Mouse (Mus musculus) CH12.LX (cell line): ENCODE measurements at regions not wholly inside any gene's neighbourhood (a gene's known extent, or its start where the extent isn't known, plus 50 kb on each side); places are given as distances from the start of the nearest gene placed in this dataset.

Source experiments
- DNase-seq: peaks from one replicate; pipeline ENCODE4 v3.0.0-alpha.2; 2013; ENCODE audit errors: extremely low read depth
- H3K27ac ChIP-seq: 2 replicates; pipeline ENCODE4 v1.5.1; 2012; ENCODE audit warnings: low read depth, mild to moderate bottlenecking, control low read depth, moderate library complexity; ENCODE audit not compliant: insufficient read depth
- H3K27me3 ChIP-seq: replicated peaks from 2 replicates; pipeline ENCODE3; 2012; ENCODE audit warnings: inconsistent platforms
- H3K36me3 ChIP-seq, 2 experiments: replicated peaks in 1 of 2; 2 replicates each; pipeline versions ENCODE3 to v1.6.1; 2012; ENCODE audit warnings: inconsistent platforms in 1 of 2, low read length in 1 of 2, mild to moderate bottlenecking in 1 of 2, mixed read lengths in 1 of 2, moderate library complexity in 1 of 2; ENCODE audit not compliant: control insufficient read depth in 1 of 2, insufficient read depth in 1 of 2
- H3K4me1 ChIP-seq, 2 experiments: 2 replicates each; pipeline ENCODE4 v1.6.1; 2012; ENCODE audit warnings: inconsistent platforms in 1 of 2, moderate library complexity in 1 of 2; ENCODE audit not compliant: insufficient read depth in 2 of 2, control insufficient read depth in 1 of 2
- H3K4me2 ChIP-seq: 2 replicates; pipeline ENCODE4 v1.6.1; 2012; ENCODE audit warnings: low read depth, mild to moderate bottlenecking, control low read depth; ENCODE audit not compliant: poor library complexity, insufficient read depth, severe bottlenecking
- H3K4me3 ChIP-seq, 3 experiments: fragments of 150-350 bp in 1 of 3; sonication (generic) in 1 of 3; replicated peaks in 1 of 3; 2 replicates each; pipeline versions ENCODE3 to v1.5.1; 2011 to 2012; ENCODE audit warnings: low read depth in 2 of 3, low read length in 2 of 3, mild to moderate bottlenecking in 2 of 3, moderate library complexity in 2 of 3, control low read depth in 1 of 3, improper control_type of control experiment in 1 of 3, inconsistent platforms in 1 of 3, mixed read lengths in 1 of 3; ENCODE audit not compliant: poor library complexity in 1 of 3
- H3K79me2 ChIP-seq: replicated peaks from 2 replicates; pipeline ENCODE4 v1.6.1; 2012; ENCODE audit warnings: mild to moderate bottlenecking, moderate library complexity; ENCODE audit not compliant: control insufficient read depth, poor library complexity, insufficient read depth, severe bottlenecking; ENCODE audit errors: extremely low read depth
- H3K9ac ChIP-seq: 2 replicates; pipeline ENCODE4 v1.6.1; 2012; ENCODE audit warnings: low read depth, mild to moderate bottlenecking, control low read depth, moderate library complexity; ENCODE audit not compliant: insufficient read depth
- H3K9me3 ChIP-seq: replicated peaks from 2 replicates; pipeline ENCODE3; 2012; ENCODE audit warnings: low read length, inconsistent platforms, mixed read lengths
- BHLHE40 ChIP-seq: IDR thresholded peaks from 2 replicates; pipeline ENCODE4 v1.6.1; 2011; ENCODE audit warnings: mild to moderate bottlenecking, low read depth, low read length, improper control_type of control experiment
- ETS1 ChIP-seq: conservative IDR thresholded peaks from 2 replicates; pipeline ENCODE4 v1.6.1; 2012; ENCODE audit warnings: low read depth, mild to moderate bottlenecking, inconsistent platforms, low read length, improper control_type of control experiment, moderate library complexity
- JUND ChIP-seq: conservative IDR thresholded peaks from 2 replicates; pipeline ENCODE4 v1.6.1; 2011; ENCODE audit warnings: low read depth, low read length, improper control_type of control experiment
- MAFK ChIP-seq: IDR thresholded peaks from 2 replicates; pipeline ENCODE4 v1.6.1; 2011; ENCODE audit warnings: low read length, improper control_type of control experiment; ENCODE audit not compliant: insufficient replicate concordance
- MAZ ChIP-seq: IDR thresholded peaks from 2 replicates; pipeline ENCODE4 v1.6.1; 2012; ENCODE audit warnings: low read depth, mild to moderate bottlenecking, inconsistent platforms, low read length, improper control_type of control experiment, moderate library complexity
- MEF2A ChIP-seq: IDR thresholded peaks from 2 replicates; pipeline ENCODE4 v1.6.1; 2014; ENCODE audit warnings: low read depth, mild to moderate bottlenecking, inconsistent platforms, low read length, improper control_type of control experiment, borderline replicate concordance
- NELFE ChIP-seq: IDR thresholded peaks from 2 replicates; pipeline ENCODE4 v1.6.1; 2011; ENCODE audit warnings: low read depth, low read length, improper control_type of control experiment
- POLR2A ChIP-seq: IDR thresholded peaks from 2 replicates; pipeline ENCODE4 v1.6.1; 2011; ENCODE audit warnings: low read depth, mild to moderate bottlenecking, improper control_type of control experiment, low read length
- SIN3A ChIP-seq: IDR thresholded peaks from 2 replicates; pipeline ENCODE4 v1.6.1; 2012; ENCODE audit warnings: low read length, improper control_type of control experiment, inconsistent platforms
- TCF12 ChIP-seq: IDR thresholded peaks from 2 replicates; pipeline ENCODE4 v1.6.1; 2014; ENCODE audit warnings: low read depth, mild to moderate bottlenecking, inconsistent platforms, low read length, improper control_type of control experiment
- USF1 ChIP-seq: IDR thresholded peaks from 2 replicates; pipeline ENCODE4 v1.6.1; 2014; ENCODE audit warnings: low read depth, mild to moderate bottlenecking, inconsistent platforms, low read length, improper control_type of control experiment
- dilution Hi-C: fragments of 300-500 bp; cut with MboI; formaldehyde crosslinking; loops from 2 replicates; pipeline ENCODE4 v1.14.3; 2020; ENCODE audit warnings: low sequenced_read_pairs; ENCODE audit not compliant: extremely low pct_unique_long_range_greater_than_20kb, extremely low pct_ligation_motif_present
- in situ Hi-C: fragments of 300-500 bp; cut with MboI; formaldehyde crosslinking; loops from 3 replicates; pipeline ENCODE4 v1.14.3; 2019; ENCODE audit warnings: low sequenced_read_pairs, low pct_ligation_motif_present, low pct_unique_long_range_greater_than_20kb, mixed read lengths

GRCm38 (mm10) chr6:31116365-31116764, 157.5 kb upstream of the Klf14 start:
- Histone ChIP-seq H3K4me1 (peaks cover 31 to 96% of the 10 kb centered on the region in 2 experiments), H3K9me3 (no peaks in the 10 kb centered on the region), H3K4me2 (no peak overlapping the region), H3K4me3 (no peak overlapping the region), H3K9ac (no peak overlapping the region), H3K79me2 (peaks cover 94% of the 10 kb centered on the region), H3K27me3 (no peaks in the 10 kb centered on the region), H3K36me3 (peaks cover 34 to 86% of the 10 kb centered on the region in 2 experiments), H3K27ac (peak overlapping the region; percentile 61)
- dilution Hi-C loops (no loop called here), in situ Hi-C loops (no loop called here)
- TF ChIP-seq POLR2A, result 0 out of 2 replicates have a peak, but pooled peaks have one; percentile 13
- no peak for TF ChIP-seq JUND
- DNase-seq, result peak; percentile 50

DNA sequence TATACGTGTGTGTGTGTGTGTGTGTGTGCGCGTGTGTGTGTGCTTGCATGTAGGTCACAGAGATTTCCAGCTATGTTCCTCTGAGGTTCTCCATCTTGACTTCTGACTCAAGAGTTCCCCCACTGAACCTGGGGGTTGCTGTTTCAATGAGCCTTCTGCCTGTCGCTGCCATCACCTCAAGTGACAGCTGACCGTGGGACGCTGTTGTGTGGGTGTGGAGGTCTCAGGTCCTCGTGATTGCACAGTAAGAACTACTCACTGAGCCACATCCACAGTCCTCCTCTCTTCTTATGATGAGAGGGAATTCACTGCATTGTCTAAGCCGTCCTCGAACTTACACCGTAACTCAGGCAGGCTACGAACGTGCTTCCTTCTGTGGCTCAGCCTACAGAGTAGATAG, 158.8 kb upstream of the Klf14 start:
- peaks cover 38 to 81% of the 10 kb centered on the region in 2 experiments for H3K36me3 ChIP-seq
- H3K4me1 ChIP-seq, result peaks cover 37 to 97% of the 10 kb centered on the region in 2 experiments
- DNase-seq, result no peak

GRCm38 (mm10) chr6:31121008-31121407, 162.1 kb upstream of the Klf14 start:
- in situ Hi-C loops, result no loop called here
- dilution Hi-C loops, result no loop called here
- Histone ChIP-seq H3K27me3 (no peaks in the 10 kb centered on the region), H3K4me2 (peak overlapping the region; percentile 98), H3K9ac (no peak overlapping the region), H3K9me3 (no peaks in the 10 kb centered on the region), H3K4me1 (peaks cover 28 to 66% of the 10 kb centered on the region in 2 experiments), H3K4me3 (no peak overlapping the region), H3K79me2 (peaks cover 90% of the 10 kb centered on the region), H3K36me3 (peaks cover 33 to 56% of the 10 kb centered on the region in 2 experiments), H3K27ac (peak overlapping the region; percentile 60)
- peak; percentile 82 for TF ChIP-seq MEF2A
- TF ChIP-seq TCF12, result no peak
- no peak for TF ChIP-seq NELFE
- peak; percentile 73 for TF ChIP-seq ETS1
- peak; percentile 73 for TF ChIP-seq BHLHE40
- peak; percentile 59 for DNase-seq

More for the DNA sequence above, 158.8 kb upstream of the Klf14 start:
- Histone ChIP-seq H3K79me2 (peaks cover 94% of the 10 kb centered on the region), H3K27ac (no peak overlapping the region), H3K9ac (no peak overlapping the region), H3K4me2 (no peak overlapping the region), H3K27me3 (no peaks in the 10 kb centered on the region), H3K4me3 (no peak overlapping the region), H3K9me3 (no peaks in the 10 kb centered on the region)
- TF ChIP-seq MAFK (no peak), MAZ (no peak), NELFE (no peak), USF1 (no peak), SIN3A (no peak)
- dilution Hi-C loops (no loop called here), in situ Hi-C loops (no loop called here)
